Mouse (Mus musculus): ENCODE data around the gene Olfr1276.

Gene Olfr1276

GRCm38 (mm10) chr2:111254216-111254615 is at the start of gene Olfr1276:
Gene Olfr1276 (plus strand): TSS chr2:111254516.
- DNase-seq (ENCODE audit: low spot score in 2 of 2) = no peak

- no peak for DNase-seq (ENCODE audit: low spot score in 2 of 2)
Observed at GRCm38 (mm10) chr2:111229502-111229901, 24.8 kb upstream of the Olfr1276 start, which contains the start of gene 4930430A15Rik. Gene 4930430A15Rik (minus strand): TSS chr2:111229602.

- no peak for DNase-seq (ENCODE audit: low spot score in 2 of 2)
Observed at GRCm38 (mm10) chr2:111235186-111235585, 19.1 kb upstream of the Olfr1276 start, which contains the start of gene Olfr1275. Gene Olfr1275 (minus strand): TSS chr2:111235286.

- no peak for DNase-seq (ENCODE audit: low spot score in 2 of 2)
Observed at GRCm38 (mm10) chr2:111274006-111274405, 19.7 kb downstream of the Olfr1276 start, which contains the start of gene Olfr1277. Gene Olfr1277 (minus strand): TSS chr2:111274106.

- no peak for DNase-seq (ENCODE audit: low spot score in 2 of 2)
Observed at GRCm38 (mm10) chr2:111289836-111290235, 35.5 kb downstream of the Olfr1276 start, which contains the start of gene Olfr1278. Gene Olfr1278 (plus strand): TSS chr2:111290136.

GRCm38 (mm10) chr2:111298541-111298940 is 44.2 kb downstream of the Olfr1276 start:
- DNase-seq (ENCODE audit: low spot score in 2 of 2) = no peak

- no peak for DNase-seq (ENCODE audit: low spot score in 2 of 2)
Observed at GRCm38 (mm10) chr2:111300374-111300773, 46.1 kb downstream of the Olfr1276 start, which contains the start of gene Olfr1279. Gene Olfr1279 (plus strand): TSS chr2:111300635.

Measured in right cerebral cortex, postnatal 36 days (tissue).